Mouse (Mus musculus): ENCODE results near the gene Agrn. TPM values are rescaled to one million over a fixed set of nuclear protein-coding genes. Genes with fewer than 3 reads are reported as not detected.
A peak's percentile ranks its signal among the peaks of the same experiment; 100 is the strongest.

Gene Agrn
- polyA plus RNA-seq, 1 experiment from 2014 or later = 141 TPM

DNA sequence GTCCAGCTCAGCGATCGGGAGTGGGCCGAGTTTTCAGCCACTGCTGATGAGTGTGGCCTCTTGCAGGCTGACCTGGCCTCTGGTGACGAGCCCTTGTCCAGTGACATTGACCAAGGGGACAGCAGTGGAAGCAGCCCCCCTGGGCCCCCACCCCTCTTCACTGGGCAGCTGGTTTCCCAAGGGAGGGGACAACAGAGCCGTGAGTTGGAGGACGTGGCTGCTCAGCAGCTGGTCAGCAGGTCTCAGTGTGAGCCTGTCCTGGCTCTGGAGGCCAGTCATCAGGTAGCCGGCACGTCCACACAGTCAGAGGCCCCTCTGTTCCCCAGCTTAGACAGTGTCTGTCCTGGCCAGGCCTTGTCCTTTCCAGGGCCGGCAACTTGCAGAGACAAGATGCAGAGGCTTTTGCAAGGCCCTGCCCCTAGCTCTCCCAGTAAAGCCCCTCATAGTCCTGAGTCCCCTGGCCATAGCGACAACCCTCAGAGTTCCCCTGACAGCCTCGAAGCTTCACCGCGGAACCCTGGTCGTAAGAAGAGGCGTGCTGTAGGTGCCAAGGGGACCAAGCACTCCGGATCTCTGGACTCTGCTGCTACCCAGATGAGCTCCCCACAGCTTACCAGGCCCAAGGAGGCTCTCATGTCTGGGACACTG is 19.9 kb upstream of the Agrn start:
- no peaks in the 10 kb centered on the region for H3K27me3 ChIP-seq (replicated peaks)
- 83% methylated on average over 16 of the region's 16 CpGs for WGBS
- H3K9ac ChIP-seq = no peak overlapping the region
- H3K36me3 ChIP-seq (replicated peaks) = no peaks in the 10 kb centered on the region
- no peak overlapping the region for H3K4me3 ChIP-seq
- no peaks in the 10 kb centered on the region for H3K9me3 ChIP-seq
- H3K27ac ChIP-seq = no peak overlapping the region
- 0 out of 2 replicates have a peak, but pooled peaks have one; percentile 20 for ATAC-seq (replicated peaks)
- no peaks in the 10 kb centered on the region for H3K4me1 ChIP-seq
- no peak overlapping the region for H3K4me2 ChIP-seq

DNA sequence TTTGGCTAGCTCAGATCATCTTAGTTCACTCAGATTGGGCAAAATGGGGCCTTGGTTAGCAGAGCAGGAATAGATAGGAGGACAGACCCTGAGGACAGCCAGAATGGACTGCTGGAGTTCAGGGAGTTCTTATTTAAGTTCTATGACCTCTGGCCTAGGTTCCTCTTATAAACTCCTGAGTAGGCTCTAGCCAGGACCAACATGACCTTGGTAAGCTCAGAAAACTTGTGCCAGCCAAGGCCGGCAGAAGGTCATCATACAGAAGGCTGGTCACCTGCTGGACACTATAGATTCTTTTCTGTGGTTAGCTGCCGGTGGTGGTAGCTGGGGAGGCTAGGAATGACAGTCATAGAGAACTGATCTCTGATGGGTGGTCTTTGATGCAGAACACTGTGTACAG is 18.9 kb upstream of the Agrn start:
- WGBS = 86% methylated on average over 2 of the region's 2 CpGs
- Histone ChIP-seq H3K36me3 (replicated peaks) (no peaks in the 10 kb centered on the region), H3K27me3 (replicated peaks) (no peaks in the 10 kb centered on the region), H3K9me3 (no peaks in the 10 kb centered on the region), H3K4me2 (no peak overlapping the region), H3K4me3 (no peak overlapping the region), H3K27ac (no peak overlapping the region), H3K9ac (no peak overlapping the region), H3K4me1 (no peaks in the 10 kb centered on the region)
- ATAC-seq (replicated peaks) = no peak

DNA sequence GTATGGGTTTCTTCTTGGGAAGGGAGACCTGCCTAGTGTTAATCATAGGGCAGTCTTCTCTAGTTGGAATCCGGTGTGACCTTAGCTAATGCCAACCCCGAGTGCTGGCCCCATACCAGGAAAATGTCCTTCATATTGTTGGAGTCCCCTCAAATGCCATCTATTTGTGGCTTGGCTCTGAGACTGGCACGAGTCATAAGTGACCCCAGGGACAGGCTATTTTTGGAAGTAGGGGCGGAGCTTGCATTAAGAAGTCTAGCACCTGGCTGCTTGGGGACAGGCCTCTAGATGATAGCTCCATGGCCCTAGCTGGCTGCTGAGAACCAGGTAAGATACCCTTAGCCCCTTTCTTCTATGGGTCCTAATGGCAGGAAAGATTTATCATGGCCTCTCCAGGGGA is 18.4 kb upstream of the Agrn start, which contains the start of gene Perm1:
Gene Perm1, plus strand, starts transcription at position 220 of the 400 bp plus-strand sequence.
- Histone ChIP-seq H3K27me3 (replicated peaks) (no peaks in the 10 kb centered on the region), H3K4me3 (no peak within 1 kb of the TSS), H3K36me3 (replicated peaks) (no peaks in the 10 kb centered on the region), H3K4me1 (no peaks in the 10 kb centered on the region), H3K27ac (no peak within 1 kb of the TSS), H3K9me3 (no peaks in the 10 kb centered on the region), H3K9ac (no peak within 1 kb of the TSS), H3K4me2 (no peak within 1 kb of the TSS)
- no peak for ATAC-seq (replicated peaks)
- 88% methylated on average over 4 of the region's 4 CpGs for WGBS

DNA sequence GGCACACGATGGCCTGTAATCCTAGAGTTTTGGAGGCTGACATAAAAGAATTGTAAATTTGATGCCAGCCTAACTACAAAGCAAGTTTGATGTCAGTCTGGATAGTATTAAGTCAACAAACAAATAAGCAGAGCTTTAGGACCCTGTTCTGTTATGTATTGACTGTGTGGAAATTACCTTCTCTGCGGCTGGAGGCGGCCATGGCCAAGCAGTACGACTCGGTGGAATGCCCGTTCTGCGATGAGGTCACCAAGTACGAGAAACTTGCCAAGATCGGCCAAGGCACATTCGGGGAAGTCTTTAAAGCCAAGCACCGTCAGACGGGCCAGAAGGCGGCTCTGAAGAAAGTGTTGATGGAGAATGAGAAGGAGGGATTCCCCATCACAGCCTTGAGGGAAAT is 15.8 kb upstream of the Agrn start:
- H3K9me3 ChIP-seq = no peaks in the 10 kb centered on the region
- no peaks in the 10 kb centered on the region for H3K4me1 ChIP-seq
- no peak overlapping the region for H3K9ac ChIP-seq
- H3K27ac ChIP-seq = no peak overlapping the region
- H3K4me3 ChIP-seq = no peak overlapping the region
- H3K4me2 ChIP-seq = no peak overlapping the region
- WGBS = 97% methylated on average over 13 of the region's 13 CpGs
- H3K27me3 ChIP-seq (replicated peaks) = no peaks in the 10 kb centered on the region
- no peak for ATAC-seq (replicated peaks)
- no peaks in the 10 kb centered on the region for H3K36me3 ChIP-seq (replicated peaks)

DNA sequence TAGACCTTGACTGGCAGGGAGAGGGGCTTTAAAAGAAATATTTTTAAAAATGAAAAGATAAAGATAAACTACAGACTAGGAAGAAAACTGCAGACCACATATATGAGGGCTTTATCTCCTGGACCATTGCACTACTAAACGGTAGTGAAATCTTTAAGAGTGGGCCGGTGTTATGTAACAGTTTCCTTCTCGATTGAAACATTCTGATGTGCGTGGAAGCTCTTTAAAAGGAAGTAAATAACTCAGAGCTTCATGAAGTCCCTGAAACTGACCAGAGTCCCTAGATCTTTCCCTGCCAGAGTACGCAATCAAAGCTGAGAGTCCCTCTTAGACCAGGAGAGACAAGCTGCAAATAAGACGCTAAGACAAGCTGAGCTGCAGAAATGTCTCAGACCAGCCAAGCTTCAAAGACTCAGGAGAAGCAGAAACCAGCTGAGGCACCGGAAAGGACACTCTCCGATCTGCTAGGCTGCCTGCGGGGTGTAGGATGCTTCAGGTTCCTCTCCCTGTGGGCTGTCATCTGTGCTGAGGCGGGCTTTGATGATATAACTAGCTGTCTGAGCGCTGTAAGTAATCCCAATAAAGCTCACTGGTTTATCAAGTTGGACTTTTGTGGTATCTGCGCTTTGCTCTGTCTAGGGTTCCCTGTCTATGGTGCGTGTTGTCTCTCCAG is 12.8 kb upstream of the Agrn start:
- Histone ChIP-seq H3K27ac (no peak overlapping the region), H3K9me3 (no peaks in the 10 kb centered on the region), H3K27me3 (replicated peaks) (no peaks in the 10 kb centered on the region), H3K4me1 (no peaks in the 10 kb centered on the region), H3K4me2 (no peak overlapping the region), H3K36me3 (replicated peaks) (no peaks in the 10 kb centered on the region), H3K9ac (no peak overlapping the region), H3K4me3 (no peak overlapping the region)
- no peak for ATAC-seq (replicated peaks)
- 76% methylated on average over 13 of the region's 13 CpGs for WGBS

DNA sequence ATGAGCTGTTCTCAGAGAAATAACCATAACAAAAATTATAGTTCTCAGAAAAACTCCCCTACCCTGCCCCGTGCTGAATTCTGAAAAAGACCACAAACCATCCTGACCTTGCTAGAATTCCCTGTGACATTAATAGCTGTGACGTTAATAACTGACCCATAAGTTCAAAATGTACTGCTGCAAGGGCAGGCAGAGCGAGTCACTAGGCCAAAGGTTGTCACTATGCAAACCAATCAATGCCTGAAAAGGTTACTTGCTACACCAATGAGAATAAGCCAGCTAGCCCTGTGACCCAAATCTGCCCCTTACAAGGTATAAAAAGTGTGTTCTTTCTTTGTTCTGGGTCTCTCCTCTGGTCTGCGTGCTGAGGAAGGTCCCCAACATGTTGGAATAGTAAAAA is 11.6 kb upstream of the Agrn start:
- Histone ChIP-seq H3K27me3 (replicated peaks) (no peaks in the 10 kb centered on the region), H3K4me1 (peaks cover 5% of the 10 kb centered on the region), H3K9me3 (no peaks in the 10 kb centered on the region), H3K27ac (no peak overlapping the region), H3K4me3 (no peak overlapping the region), H3K36me3 (replicated peaks) (no peaks in the 10 kb centered on the region), H3K9ac (no peak overlapping the region), H3K4me2 (no peak overlapping the region)
- 84% methylated on average over 4 of the region's 4 CpGs for WGBS
- ATAC-seq (replicated peaks) = no peak

DNA sequence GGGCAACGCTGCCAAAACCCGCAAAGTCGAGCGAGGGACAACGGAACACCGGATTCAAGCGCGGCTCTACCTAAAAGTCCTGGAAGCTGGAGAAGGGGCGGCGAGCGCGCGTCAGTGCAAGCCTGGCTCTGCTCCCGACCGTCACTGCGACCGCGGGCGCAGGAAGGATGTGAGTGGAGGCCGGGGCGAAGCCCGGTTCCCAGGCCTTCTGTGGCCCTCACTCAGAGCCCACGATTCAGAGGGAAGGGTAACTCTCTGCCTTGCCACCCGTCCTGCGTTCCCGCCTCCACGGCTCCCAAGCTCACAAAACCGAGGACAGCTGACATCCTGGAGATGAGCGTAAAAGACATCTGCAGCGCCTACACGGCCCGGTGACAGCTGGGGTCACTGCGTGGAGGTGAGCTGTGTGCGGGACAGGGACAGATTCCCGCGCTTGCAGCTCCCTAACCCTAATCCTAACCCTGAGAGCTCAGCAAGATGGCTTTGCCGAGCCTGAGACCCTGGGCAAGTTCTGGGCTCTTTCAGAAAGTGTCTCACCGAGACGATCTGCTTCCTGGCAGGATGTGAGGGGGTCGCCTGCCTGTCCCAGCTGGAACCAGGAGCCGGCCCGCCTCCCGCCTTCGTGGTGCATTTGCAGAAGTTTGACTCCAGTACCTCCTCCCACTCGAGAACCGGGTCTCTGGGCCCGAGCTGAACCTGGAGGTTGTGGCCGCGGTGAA is 6.3 kb upstream of the Agrn start:
- Histone ChIP-seq H3K4me1 (peaks cover 19% of the 10 kb centered on the region), H3K36me3 (replicated peaks) (no peaks in the 10 kb centered on the region), H3K27ac (peak overlapping the region; percentile 72), H3K9me3 (no peaks in the 10 kb centered on the region), H3K4me3 (peak overlapping the region; percentile 50), H3K27me3 (replicated peaks) (no peaks in the 10 kb centered on the region; the same call in 1 of the 2 replicates), H3K9ac (peak overlapping the region; percentile 49), H3K4me2 (peak overlapping the region; percentile 91)
- WGBS = under 1% methylated on average over 49 of the region's 49 CpGs
- peak; percentile 29; the same call in 1 of the 2 replicates for ATAC-seq (replicated peaks)

DNA sequence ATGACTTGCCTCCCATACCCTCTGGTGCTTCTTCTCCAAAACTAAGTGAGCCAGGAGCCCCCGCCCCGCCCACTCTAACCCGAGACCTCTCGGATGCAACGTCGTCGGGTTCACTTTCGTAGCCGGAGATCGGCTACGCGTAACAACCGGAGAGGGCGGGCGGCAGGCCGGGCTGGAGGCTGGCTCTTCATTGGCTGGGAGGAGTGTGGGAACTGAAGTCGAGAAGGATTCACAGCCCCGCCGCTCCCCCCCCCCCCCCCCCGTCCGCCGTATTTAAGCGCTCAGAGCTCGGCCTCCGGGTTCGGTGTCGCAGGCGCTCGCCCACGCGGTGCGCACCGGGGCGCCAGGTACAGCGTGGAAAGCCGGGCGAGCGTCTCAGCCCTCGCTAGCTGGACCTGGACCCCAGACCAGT is 5.7 kb upstream of the Agrn start, which contains the start of gene AW011738:
Gene AW011738, plus strand, starts transcription at position 304 of the 412 bp plus-strand sequence.
- Histone ChIP-seq H3K27me3 (replicated peaks) (no peaks in the 10 kb centered on the region; the same call in 1 of the 2 replicates), H3K9me3 (no peaks in the 10 kb centered on the region), H3K9ac (peak within 1 kb of the TSS; percentile 49), H3K27ac (peak within 1 kb of the TSS; percentile 72), H3K4me3 (peak within 1 kb of the TSS; percentile 50), H3K4me2 (peak within 1 kb of the TSS; percentile 91), H3K4me1 (peaks cover 19% of the 10 kb centered on the region), H3K36me3 (replicated peaks) (no peaks in the 10 kb centered on the region)
- WGBS = under 1% methylated on average over 39 of the region's 39 CpGs
- ATAC-seq (replicated peaks) = peak; percentile 67

DNA sequence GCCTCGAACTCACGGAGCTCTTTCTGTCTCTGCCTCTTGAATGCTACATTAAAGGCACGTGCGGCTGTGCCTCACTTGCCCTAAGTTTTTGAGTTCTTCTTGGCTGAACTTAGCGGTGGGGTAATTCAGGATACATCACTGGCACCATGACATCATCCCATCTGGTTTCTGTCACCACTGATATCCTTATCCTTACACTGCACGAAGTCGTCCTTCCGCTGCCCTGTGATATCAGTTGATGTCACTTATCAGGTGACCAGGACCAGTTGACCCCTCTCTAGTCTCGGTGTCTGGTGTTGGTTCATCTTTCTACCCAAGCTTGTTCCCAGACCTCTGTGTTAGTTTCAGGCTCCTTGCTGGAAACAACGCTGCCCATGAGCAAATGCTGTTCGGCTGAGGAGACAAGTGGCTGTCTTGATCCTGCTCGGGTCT is 5.2 kb upstream of the Agrn start:
- Histone ChIP-seq H3K9ac (peak overlapping the region; percentile 49; the same call in 1 of the 2 replicates), H3K4me2 (peak overlapping the region; percentile 91), H3K4me3 (peak overlapping the region; percentile 50), H3K27ac (peak overlapping the region; percentile 67), H3K36me3 (replicated peaks) (no peaks in the 10 kb centered on the region), H3K27me3 (replicated peaks) (no peaks in the 10 kb centered on the region; the same call in 1 of the 2 replicates), H3K4me1 (peaks cover 19% of the 10 kb centered on the region), H3K9me3 (no peaks in the 10 kb centered on the region)
- 44% methylated on average over 12 of the region's 12 CpGs for WGBS
- no peak for ATAC-seq (replicated peaks)

DNA sequence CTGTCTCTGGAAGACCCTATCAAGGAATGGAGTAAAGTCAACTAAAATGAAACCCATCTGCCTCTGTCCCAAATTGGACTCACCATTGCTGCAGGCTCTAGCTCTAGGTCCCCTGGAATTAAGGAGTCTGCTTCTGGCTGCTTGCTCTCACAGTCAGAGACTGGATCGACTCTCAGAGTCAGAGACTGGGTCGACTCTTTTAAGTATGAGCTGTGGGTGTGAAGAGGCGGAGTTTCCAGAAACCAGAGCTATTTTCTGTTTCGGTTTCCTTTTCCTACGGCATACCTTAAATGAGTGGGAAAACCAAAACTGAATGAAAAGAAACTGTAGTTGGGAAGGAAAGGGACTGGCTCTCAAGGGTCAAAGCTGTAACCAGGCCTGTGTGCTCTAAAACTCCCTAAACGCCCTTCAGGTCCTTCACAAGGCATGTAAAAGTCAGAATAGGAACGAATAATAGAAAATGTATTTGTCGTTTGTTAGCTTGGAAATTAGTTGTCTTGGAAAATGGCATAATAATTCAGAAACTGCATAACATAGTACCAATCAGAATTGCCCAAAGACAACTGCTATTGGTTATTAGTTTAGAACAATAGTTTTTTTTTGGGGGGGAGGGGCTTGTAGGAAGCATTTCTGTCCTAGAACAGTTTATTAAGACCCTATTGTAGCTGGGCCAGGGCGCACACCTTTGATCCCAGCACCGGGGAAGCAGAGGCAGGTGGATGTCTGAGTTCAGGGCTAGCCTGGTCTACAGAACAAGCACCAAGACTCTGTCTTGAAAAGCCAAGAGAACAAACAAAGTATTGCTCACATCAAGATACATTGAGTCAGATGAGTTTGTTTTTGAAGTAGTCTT is 3.6 kb upstream of the Agrn start, which contains the start of gene Isg15:
Gene Isg15, minus strand, starts transcription at position 196 of the 853 bp plus-strand sequence.
- no peaks in the 10 kb centered on the region; the same call in 1 of the 2 replicates for H3K27me3 ChIP-seq (replicated peaks)
- H3K27ac ChIP-seq = no peak within 1 kb of the TSS
- H3K4me2 ChIP-seq = no peak within 1 kb of the TSS
- no peak for ATAC-seq (replicated peaks)
- no peaks in the 10 kb centered on the region for H3K36me3 ChIP-seq (replicated peaks)
- no peak within 1 kb of the TSS for H3K4me3 ChIP-seq
- 69% methylated on average over 10 of the region's 10 CpGs for WGBS
- H3K4me1 ChIP-seq = peaks cover 29% of the 10 kb centered on the region
- no peak within 1 kb of the TSS for H3K9ac ChIP-seq
- H3K9me3 ChIP-seq = no peaks in the 10 kb centered on the region

DNA sequence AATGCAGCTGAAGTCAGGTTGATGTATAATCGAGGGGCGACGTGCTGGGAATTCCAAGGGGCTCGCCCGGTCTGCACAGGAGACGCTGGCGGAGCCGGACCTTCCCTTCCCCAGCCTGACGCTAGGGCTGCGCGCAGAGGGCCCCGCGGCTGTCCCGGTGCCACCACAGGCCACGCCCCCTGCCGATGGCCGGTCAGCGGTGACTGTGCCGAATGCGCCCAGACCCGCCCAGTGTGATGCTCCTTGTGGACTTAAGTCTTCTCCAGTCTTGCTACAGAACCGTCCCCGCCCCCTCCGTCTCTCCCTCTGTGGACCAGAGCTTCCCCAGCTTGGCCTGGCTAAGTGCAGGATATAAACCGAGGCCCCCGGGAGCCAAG is 529 bp upstream of the Agrn start:
- H3K4me2 ChIP-seq = peak overlapping the region; percentile 54
- no peaks in the 10 kb centered on the region for H3K9me3 ChIP-seq
- H3K4me1 ChIP-seq = peaks cover 44% of the 10 kb centered on the region
- no peaks in the 10 kb centered on the region for H3K36me3 ChIP-seq (replicated peaks)
- peak overlapping the region; percentile 94 for H3K4me3 ChIP-seq
- WGBS = under 1% methylated on average over 26 of the region's 26 CpGs
- H3K9ac ChIP-seq = peak overlapping the region; percentile 57
- no peaks in the 10 kb centered on the region; the same call in 1 of the 2 replicates for H3K27me3 ChIP-seq (replicated peaks)
- ATAC-seq (replicated peaks) = peak; percentile 90
- peak overlapping the region; percentile 91 for H3K27ac ChIP-seq
